Mouse (Mus musculus) lung, adult 2 months (tissue): ENCODE data around the gene Cdh23.
A peak's percentile ranks its signal among the peaks of the same experiment; 100 is the strongest.

Experiments
- CTCF ChIP-seq: fragments of 200-500 bp; IDR thresholded peaks from 2 replicates; pipeline ENCODE4 v1.5.1; 2011; ENCODE audit warnings: mild to moderate bottlenecking, low read length, control low read depth; ENCODE audit not compliant: insufficient read depth
- POLR2A ChIP-seq: fragments of 200-500 bp; IDR thresholded peaks from 2 replicates; pipeline ENCODE4 v1.6.1; 2011; ENCODE audit warnings: low read depth, mild to moderate bottlenecking, control low read depth, low read length, borderline replicate concordance; ENCODE audit errors: extremely low read depth

DNA sequence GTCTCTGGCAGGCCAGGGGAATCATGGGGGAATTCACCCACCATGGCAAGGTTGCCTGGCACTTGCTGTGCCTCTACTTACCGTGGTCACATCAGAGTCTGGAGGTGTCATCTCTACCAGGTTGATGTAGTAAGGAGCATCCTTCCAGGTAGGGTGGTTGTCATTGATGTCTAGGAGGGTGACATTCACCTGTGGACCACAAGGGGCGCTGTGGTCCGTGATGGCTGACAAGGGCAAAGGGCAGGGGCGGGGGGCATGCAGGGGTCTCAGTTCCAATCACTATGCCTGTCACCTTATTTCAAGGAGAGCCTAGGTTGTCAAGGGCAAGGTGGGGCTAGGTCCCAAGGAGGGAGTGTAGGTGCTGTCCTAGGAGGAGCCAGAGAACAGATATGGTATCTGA lies 276.7 kb downstream of the Cdh23 start:
- TF ChIP-seq CTCF (peak; percentile 53), POLR2A (no peak)
